Mouse (Mus musculus): ENCODE data around the gene Slc51b. TPM values are rescaled to one million over a fixed set of nuclear protein-coding genes. Genes with fewer than 3 reads are reported as not detected.

The Slc51b gene
- polyA plus RNA-seq, 1 experiment: not detected

- H3K27ac ChIP-seq (ENCODE audit: insufficient read depth, low read length): no peak overlapping the region
- no peak overlapping the region for H3K4me3 ChIP-seq (ENCODE audit: insufficient read depth, low read length)
- H3K4me1 ChIP-seq (ENCODE audit: control insufficient read depth, insufficient read depth, low read length): no peaks in the 10 kb centered on the region
- no peak for TF ChIP-seq POLR2A (IDR thresholded peaks at IDR 0.05; ENCODE audit: extremely low read depth, insufficient read depth, low read length)
- no peak for TF ChIP-seq CTCF (IDR thresholded peaks at IDR 0.05; ENCODE audit: extremely low read depth, insufficient read depth, low read length)
These were observed 40.6 kb downstream of the Slc51b start for GRCm38 (mm10) chr9:65382031-65382750.

- H3K4me1 ChIP-seq (ENCODE audit: control insufficient read depth, insufficient read depth, low read length): no peaks in the 10 kb centered on the region
- no peak overlapping the region for H3K4me3 ChIP-seq (ENCODE audit: insufficient read depth, low read length)
- TF ChIP-seq CTCF (IDR thresholded peaks at IDR 0.05; ENCODE audit: extremely low read depth, insufficient read depth, low read length) (no peak), POLR2A (IDR thresholded peaks at IDR 0.05; ENCODE audit: extremely low read depth, insufficient read depth, low read length) (no peak)
- H3K27ac ChIP-seq (ENCODE audit: insufficient read depth, low read length): no peak overlapping the region
These were observed 41.7 kb downstream of the Slc51b start for GRCm38 (mm10) chr9:65381017-65381590.

DNA sequence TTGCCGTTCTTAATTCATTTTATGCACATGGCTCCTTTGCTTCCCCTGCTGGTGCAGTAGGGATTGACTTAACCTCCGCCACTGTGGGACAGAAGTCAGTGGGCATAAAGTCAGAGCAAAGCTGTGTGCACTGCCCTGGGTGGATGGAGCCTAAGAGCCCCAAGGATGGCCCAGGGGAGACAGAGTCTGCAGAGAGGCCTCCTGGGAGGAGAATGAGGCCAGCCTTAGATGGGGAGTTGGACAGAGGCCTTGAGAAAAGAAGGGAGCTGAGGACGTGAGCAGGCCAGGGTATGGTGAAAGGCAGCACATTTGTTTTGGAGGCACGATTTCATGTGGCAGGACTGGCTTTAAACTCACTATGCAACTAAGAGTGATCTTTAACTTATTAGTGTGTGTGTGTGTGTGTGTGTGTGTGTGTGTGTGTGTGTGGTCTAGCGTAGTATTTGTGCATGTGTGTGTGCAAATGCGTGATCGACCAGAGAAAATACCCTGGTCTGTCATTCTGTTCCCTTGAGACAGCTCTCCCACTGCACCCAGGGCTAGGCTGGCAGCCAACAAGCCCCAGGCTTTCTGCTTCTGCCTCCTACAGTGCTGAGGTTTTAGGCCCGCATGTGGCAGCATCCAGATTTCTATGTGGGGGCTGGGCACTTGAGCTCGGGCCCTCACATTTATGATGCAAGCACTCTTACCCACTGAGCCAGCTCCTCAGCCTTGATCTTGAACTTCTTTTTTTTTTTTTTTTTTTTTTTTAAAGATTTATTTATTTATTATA is 47.4 kb downstream of the Slc51b start:
- no peak for TF ChIP-seq CTCF (IDR thresholded peaks at IDR 0.05; ENCODE audit: extremely low read depth, insufficient read depth, low read length)
- no peak for TF ChIP-seq POLR2A (IDR thresholded peaks at IDR 0.05; ENCODE audit: extremely low read depth, insufficient read depth, low read length)
- Histone ChIP-seq H3K4me3 (ENCODE audit: insufficient read depth, low read length) (no peak overlapping the region), H3K4me1 (ENCODE audit: control insufficient read depth, insufficient read depth, low read length) (0 out of 2 replicates have a peak, but pooled peaks cover 1% of the 10 kb centered on the region), H3K27ac (ENCODE audit: insufficient read depth, low read length) (no peak overlapping the region)

DNA sequence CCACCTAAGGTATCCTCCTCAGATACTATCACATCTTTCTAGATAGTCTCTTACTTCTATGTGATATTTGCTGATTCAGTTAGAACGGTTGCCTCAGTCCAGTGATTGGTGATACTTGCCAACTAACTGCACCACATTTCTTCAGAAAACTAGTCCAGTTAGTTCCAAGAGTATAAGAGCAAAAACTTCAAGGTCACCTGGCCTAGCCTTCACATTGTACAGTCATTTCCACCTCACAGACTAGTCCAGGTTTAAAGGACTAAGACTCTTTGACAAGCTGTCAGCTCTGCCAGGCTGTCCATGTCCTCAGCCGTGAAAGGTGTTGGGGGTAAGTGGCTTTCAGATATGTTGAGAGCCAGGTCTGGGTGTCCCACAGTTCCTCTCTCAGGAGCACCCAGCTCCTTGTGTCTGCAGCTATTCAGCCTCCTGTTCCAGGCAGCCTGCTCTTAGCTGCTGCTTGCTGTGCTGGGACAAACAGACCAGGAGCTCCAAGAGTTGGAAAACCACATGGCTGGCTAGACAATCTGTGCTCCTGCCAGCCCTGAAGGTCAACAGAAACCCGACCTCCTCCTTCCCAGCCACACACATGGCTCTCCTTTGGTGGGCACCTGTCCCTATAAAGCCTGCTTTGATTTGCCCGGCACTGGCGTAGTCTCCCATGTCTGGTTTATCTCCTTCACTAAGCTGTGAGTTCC is 48.1 kb downstream of the Slc51b start:
- H3K4me1 ChIP-seq (ENCODE audit: control insufficient read depth, insufficient read depth, low read length): 0 out of 2 replicates have a peak, but pooled peaks cover 1% of the 10 kb centered on the region
- TF ChIP-seq POLR2A (IDR thresholded peaks at IDR 0.05; ENCODE audit: extremely low read depth, insufficient read depth, low read length) (no peak), CTCF (IDR thresholded peaks at IDR 0.05; ENCODE audit: extremely low read depth, insufficient read depth, low read length) (no peak)
- no peak overlapping the region for H3K4me3 ChIP-seq (ENCODE audit: insufficient read depth, low read length)
- H3K27ac ChIP-seq (ENCODE audit: insufficient read depth, low read length): no peak overlapping the region

DNA sequence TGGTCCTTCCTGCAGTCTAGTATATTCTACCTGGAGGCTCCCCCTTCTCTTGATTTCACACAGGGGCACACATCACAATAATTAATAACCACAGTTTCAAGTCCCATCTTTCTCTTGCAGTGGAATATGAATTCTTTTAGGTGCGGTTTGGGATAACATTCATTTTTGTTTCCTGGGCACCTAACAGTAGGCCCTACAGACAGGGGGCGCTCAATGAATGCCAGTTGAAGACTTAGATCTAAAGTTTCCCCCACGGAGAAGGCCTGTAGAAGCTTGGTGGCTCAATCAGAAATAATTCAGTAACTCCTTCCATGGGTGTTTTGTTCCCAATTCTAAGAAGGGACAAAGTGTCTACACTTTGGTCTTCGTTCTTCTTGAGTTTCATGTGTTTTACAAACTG is 50.3 kb downstream of the Slc51b start:
- TF ChIP-seq POLR2A (IDR thresholded peaks at IDR 0.05; ENCODE audit: extremely low read depth, insufficient read depth, low read length) (no peak), CTCF (IDR thresholded peaks at IDR 0.05; ENCODE audit: extremely low read depth, insufficient read depth, low read length) (peak; percentile 53)
- H3K4me3 ChIP-seq (ENCODE audit: insufficient read depth, low read length): no peak overlapping the region
- no peak overlapping the region for H3K27ac ChIP-seq (ENCODE audit: insufficient read depth, low read length)
- H3K4me1 ChIP-seq (ENCODE audit: control insufficient read depth, insufficient read depth, low read length): 0 out of 2 replicates have a peak, but pooled peaks cover 1% of the 10 kb centered on the region

- TF ChIP-seq POLR2A (IDR thresholded peaks at IDR 0.05; ENCODE audit: extremely low read depth, insufficient read depth, low read length) (no peak), CTCF (IDR thresholded peaks at IDR 0.05; ENCODE audit: extremely low read depth, insufficient read depth, low read length) (no peak)
These were observed 51.0 kb downstream of the Slc51b start for GRCm38 (mm10) chr9:65371756-65372155.

DNA sequence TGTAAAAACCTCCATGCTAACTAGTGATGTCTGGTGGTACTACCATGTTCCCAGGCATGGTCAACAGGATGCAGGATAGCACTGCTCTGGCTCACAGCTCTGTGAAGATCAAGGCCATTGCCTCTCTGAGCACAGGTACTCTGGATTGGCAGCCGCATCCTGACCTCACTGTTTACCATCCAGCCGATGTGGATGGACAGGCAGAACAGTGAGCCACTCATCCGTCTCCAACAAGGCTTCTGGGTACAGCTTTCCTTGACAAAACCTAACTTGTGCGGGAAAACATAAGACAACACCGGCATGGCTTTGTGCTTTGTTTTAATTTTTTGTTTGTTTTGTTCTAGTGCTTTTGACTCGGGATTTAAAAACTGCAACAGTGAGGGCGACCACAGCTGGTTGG is 57.0 kb downstream of the Slc51b start:
- Histone ChIP-seq H3K27ac (ENCODE audit: insufficient read depth, low read length) (no peak overlapping the region), H3K4me1 (ENCODE audit: control insufficient read depth, insufficient read depth, low read length) (no peaks in the 10 kb centered on the region), H3K4me3 (ENCODE audit: insufficient read depth, low read length) (no peak overlapping the region)
- TF ChIP-seq CTCF (IDR thresholded peaks at IDR 0.05; ENCODE audit: extremely low read depth, insufficient read depth, low read length) (no peak), POLR2A (IDR thresholded peaks at IDR 0.05; ENCODE audit: extremely low read depth, insufficient read depth, low read length) (no peak)

More at GRCm38 (mm10) chr9:65371756-65372155, 51.0 kb downstream of the Slc51b start:
- Histone ChIP-seq H3K4me3 (ENCODE audit: insufficient read depth, low read length) (no peak overlapping the region), H3K27ac (ENCODE audit: insufficient read depth, low read length) (no peak overlapping the region), H3K4me1 (ENCODE audit: control insufficient read depth, insufficient read depth, low read length) (0 out of 2 replicates have a peak, but pooled peaks cover 1% of the 10 kb centered on the region)

GRCm38 (mm10) chr9:65363684-65364083 is 59.1 kb downstream of the Slc51b start:
- no peak overlapping the region for H3K27ac ChIP-seq (ENCODE audit: insufficient read depth, low read length)
- no peak for TF ChIP-seq CTCF (IDR thresholded peaks at IDR 0.05; ENCODE audit: extremely low read depth, insufficient read depth, low read length)
- no peak for TF ChIP-seq POLR2A (IDR thresholded peaks at IDR 0.05; ENCODE audit: extremely low read depth, insufficient read depth, low read length)
- no peak overlapping the region for H3K4me3 ChIP-seq (ENCODE audit: insufficient read depth, low read length)
- no peaks in the 10 kb centered on the region for H3K4me1 ChIP-seq (ENCODE audit: control insufficient read depth, insufficient read depth, low read length)

Other genes starting within 250 kb of the Slc51b start
- 4.1 and 4.2 TPM in 2 replicates for gene Parp16, start 227.6 kb downstream of the Slc51b start, polyA plus RNA-seq (2012; rRNA removed)
- gene Cilp, start 157.8 kb downstream of the Slc51b start, polyA plus RNA-seq (2012; rRNA removed): 0.02 and 0.04 TPM in 2 replicates
- gene Clpx, start 128.7 kb downstream of the Slc51b start, polyA plus RNA-seq (2012; rRNA removed): 19.2 and 19.9 TPM in 2 replicates
- 16.1 and 16.9 TPM in 2 replicates for gene Pdcd7, start 76.9 kb downstream of the Slc51b start, polyA plus RNA-seq (2012; rRNA removed)
- 6.5 and 7.7 TPM in 2 replicates for gene Ubap1l, start 61.9 kb downstream of the Slc51b start, polyA plus RNA-seq (2012; rRNA removed)
- 0.17 and 0.34 TPM in 2 replicates for gene Kbtbd13, start 31.3 kb downstream of the Slc51b start, polyA plus RNA-seq (2012; rRNA removed)
- 4.4 and 4.8 TPM in 2 replicates for gene Rasl12, start 24.4 kb downstream of the Slc51b start, polyA plus RNA-seq (2012; rRNA removed)
- gene Mtfmt, start 12.8 kb upstream of the Slc51b start, polyA plus RNA-seq (2012; rRNA removed): 19.0 and 20.4 TPM in 2 replicates
- 25.4 and 25.5 TPM in 2 replicates for gene Spg21, start 38.0 kb upstream of the Slc51b start, polyA plus RNA-seq (2012; rRNA removed)
- gene Ankdd1a, start 97.2 kb upstream of the Slc51b start, polyA plus RNA-seq (2012; rRNA removed): 1.4 and 1.8 TPM in 2 replicates
- gene Plekho2, start 157.1 kb upstream of the Slc51b start, polyA plus RNA-seq (2012; rRNA removed): 15.3 and 15.4 TPM in 2 replicates
- 0.11 and 0.23 TPM in 2 replicates for gene Pif1, start 164.2 kb upstream of the Slc51b start, polyA plus RNA-seq (2012; rRNA removed)
- 4.0 and 4.9 TPM in 2 replicates for gene Rbpms2, start 206.7 kb upstream of the Slc51b start, polyA plus RNA-seq (2012; rRNA removed)
- gene Oaz2, start 245.0 kb upstream of the Slc51b start, polyA plus RNA-seq (2012; rRNA removed): 215 and 220 TPM in 2 replicates